Comparison of ENCODE assay signal across 8 mouse cellular contexts in genomic region chr2:25181891-25182397, GRCm38 (mm10). TPM values are rescaled to one million over a fixed set of nuclear protein-coding genes. Genes with fewer than 3 reads are reported as not detected.
A peak's percentile ranks its signal among the peaks of the same experiment; 100 is the strongest.
DNase-seq lines count a peak whose midpoint lies in the region; ATAC-seq lines count a peak whose summit lies in the region.

No protein-coding gene starts in this region.

- H3K27me3 ChIP-seq in embryonic facial prominence, embryonic 15.5 days, result peaks cover 81% of the 10 kb centered on the region
- H3K27me3 ChIP-seq in limb, embryonic 13.5 days, result peaks cover 77% of the 10 kb centered on the region
- H3K27me3 ChIP-seq in stomach, embryonic 16.5 days (ENCODE audit: control insufficient read depth, insufficient read depth, low read length), result peaks cover 30% of the 10 kb centered on the region

- no peaks in the 10 kb centered on the region for H3K9me3 ChIP-seq in embryonic facial prominence, embryonic 15.5 days (replicated peaks)
- H3K9me3 ChIP-seq in limb, embryonic 13.5 days, result no peaks in the 10 kb centered on the region
- no peaks in the 10 kb centered on the region for H3K9me3 ChIP-seq in stomach, embryonic 16.5 days (replicated peaks; ENCODE audit: control insufficient read depth, low read length)

- 0 out of 2 replicates have a peak overlapping the region, but pooled peaks have one; percentile 49 for H3K9ac ChIP-seq in embryonic facial prominence, embryonic 15.5 days
- H3K9ac ChIP-seq in limb, embryonic 13.5 days, result peak overlapping the region; percentile 62
- H3K9ac ChIP-seq in stomach, embryonic 16.5 days (ENCODE audit: low read length), result peak overlapping the region; percentile 76

- peaks cover 59% of the 10 kb centered on the region for H3K4me1 ChIP-seq in embryonic facial prominence, embryonic 15.5 days
- H3K4me1 ChIP-seq in limb, embryonic 13.5 days, result peaks cover 57% of the 10 kb centered on the region
- peaks cover 36% of the 10 kb centered on the region for H3K4me1 ChIP-seq in stomach, embryonic 16.5 days (ENCODE audit: control insufficient read depth, insufficient read depth, low read length)

- peak; percentile 58 for DNase-seq in retina, embryonic 14.5 days (ENCODE audit: low spot score)
- no peak for DNase-seq in retina, postnatal 1 day
- no peak for DNase-seq in layer of hippocampus, postnatal 36 days
- DNase-seq in B cell, adult 2 months, result no peak

- H3K27ac ChIP-seq in embryonic facial prominence, embryonic 15.5 days (replicated peaks), result peak overlapping the region; percentile 88
- no peak overlapping the region for H3K27ac ChIP-seq in limb, embryonic 13.5 days
- peak overlapping the region; percentile 92 for H3K27ac ChIP-seq in stomach, embryonic 16.5 days (ENCODE audit: low read length)

- no peak for ATAC-seq in embryonic facial prominence, embryonic 15.5 days (ENCODE audit: insufficient number of reproducible peaks, low FRiP score, low TSS enrichment, low read depth)
- ATAC-seq in limb, embryonic 13.5 days (ENCODE audit: low FRiP score, low read depth), result no peak
- ATAC-seq in stomach, embryonic 16.5 days (ENCODE audit: insufficient read depth, low FRiP score), result no peak
- no peak for ATAC-seq in monocyte, adult 5-6 weeks (replicated peaks; ENCODE audit: insufficient number of reproducible peaks, low FRiP score, low TSS enrichment, poor library complexity, severe bottlenecking)

- H3K4me2 ChIP-seq in embryonic facial prominence, embryonic 15.5 days (replicated peaks), result peak overlapping the region; percentile 84
- peak overlapping the region; percentile 86 for H3K4me2 ChIP-seq in limb, embryonic 13.5 days (replicated peaks)
- peak overlapping the region; percentile 85 for H3K4me2 ChIP-seq in stomach, embryonic 16.5 days (ENCODE audit: low read depth, low read length)

- H3K36me3 ChIP-seq in embryonic facial prominence, embryonic 15.5 days, result no peaks in the 10 kb centered on the region
- no peaks in the 10 kb centered on the region for H3K36me3 ChIP-seq in limb, embryonic 13.5 days
- H3K36me3 ChIP-seq in stomach, embryonic 16.5 days (ENCODE audit: control insufficient read depth, insufficient read depth, low read length), result no peaks in the 10 kb centered on the region

- H3K4me3 ChIP-seq in embryonic facial prominence, embryonic 15.5 days (replicated peaks), result peak overlapping the region; percentile 56
- peak overlapping the region; percentile 58 for H3K4me3 ChIP-seq in limb, embryonic 13.5 days
- peak overlapping the region; percentile 60 for H3K4me3 ChIP-seq in stomach, embryonic 16.5 days (replicated peaks; ENCODE audit: low read length)

- 2% methylated on average over 17 of the region's 17 CpGs for WGBS in embryonic facial prominence, embryonic 15.5 days
- under 1% methylated on average over 17 of the region's 17 CpGs for WGBS in limb, embryonic 13.5 days
- WGBS in stomach, embryonic 16.5 days, result 2% methylated on average over 17 of the region's 17 CpGs

RNA-seq across cellular contexts. Expression of gene Nrarp, which starts 1.4 kb away (rescaled TPM):
- polyA plus RNA-seq in embryonic facial prominence, embryonic 15.5 days (2015; fragmentation: Nextera tagmentation; extraction: Ambion mirVana), result 26.8 and 26.9 TPM in 2 replicates
- polyA plus RNA-seq in limb, embryonic 13.5 days (2015; fragmentation: Nextera tagmentation; extraction: Ambion mirVana), result 12.6 and 15.3 TPM in 2 replicates
- 9.9 and 11.0 TPM in 2 replicates for polyA plus RNA-seq in stomach, embryonic 16.5 days (2015; fragmentation: Nextera tagmentation; extraction: Ambion mirVana)
- total RNA-seq in layer of hippocampus, postnatal 36 days (2021), result 10 to 100 TPM; 21.3 to 21.5 TPM
- total RNA-seq in monocyte, adult 5-6 weeks (2017), result 22.3 to 51.8 TPM (median 24.4 TPM) in 3 replicates

RNA-seq across cellular contexts. Expression of gene Tor4a, which starts 14.7 kb away (rescaled TPM):
- 9.3 and 10.5 TPM in 2 replicates for polyA plus RNA-seq in embryonic facial prominence, embryonic 15.5 days (2015; fragmentation: Nextera tagmentation; extraction: Ambion mirVana)
- polyA plus RNA-seq in limb, embryonic 13.5 days (2015; fragmentation: Nextera tagmentation; extraction: Ambion mirVana), result 4.1 and 4.8 TPM in 2 replicates
- polyA plus RNA-seq in stomach, embryonic 16.5 days (2015; fragmentation: Nextera tagmentation; extraction: Ambion mirVana), result 16.8 and 19.2 TPM in 2 replicates
- 1 to 10 TPM; 1.3 to 1.8 TPM for total RNA-seq in layer of hippocampus, postnatal 36 days (2021)
- total RNA-seq in monocyte, adult 5-6 weeks (2017), result 28.8 to 64.7 TPM (median 31.0 TPM) in 3 replicates

RNA-seq across cellular contexts. Expression of gene Nelfb, which starts 29.3 kb away (rescaled TPM):
- polyA plus RNA-seq in embryonic facial prominence, embryonic 15.5 days (2015; fragmentation: Nextera tagmentation; extraction: Ambion mirVana), result 114 and 115 TPM in 2 replicates
- polyA plus RNA-seq in limb, embryonic 13.5 days (2015; fragmentation: Nextera tagmentation; extraction: Ambion mirVana), result 122 and 124 TPM in 2 replicates
- polyA plus RNA-seq in stomach, embryonic 16.5 days (2015; fragmentation: Nextera tagmentation; extraction: Ambion mirVana), result 102 and 109 TPM in 2 replicates
- total RNA-seq in layer of hippocampus, postnatal 36 days (2021), result 10 to 100 TPM; 55.1 to 58.1 TPM
- 82.8 to 113 TPM (median 105 TPM) in 3 replicates for total RNA-seq in monocyte, adult 5-6 weeks (2017)

RNA-seq across cellular contexts. Expression of gene Stpg3, which starts 32.5 kb away (rescaled TPM):
- not detected in 2 replicates for polyA plus RNA-seq in embryonic facial prominence, embryonic 15.5 days (2015; fragmentation: Nextera tagmentation; extraction: Ambion mirVana)
- 0.11 TPM in 1 of 2 replicates, not detected in the other for polyA plus RNA-seq in limb, embryonic 13.5 days (2015; fragmentation: Nextera tagmentation; extraction: Ambion mirVana)
- 0.06 TPM in 1 of 2 replicates, not detected in the other for polyA plus RNA-seq in stomach, embryonic 16.5 days (2015; fragmentation: Nextera tagmentation; extraction: Ambion mirVana)
- total RNA-seq in layer of hippocampus, postnatal 36 days (2021), result not detected
- not detected in 3 replicates for total RNA-seq in monocyte, adult 5-6 weeks (2017)

RNA-seq across cellular contexts. Expression of gene Fam166a, which starts 36.6 kb away (rescaled TPM):
- 0.77 TPM in 1 of 2 replicates, not detected in the other for polyA plus RNA-seq in embryonic facial prominence, embryonic 15.5 days (2015; fragmentation: Nextera tagmentation; extraction: Ambion mirVana)
- polyA plus RNA-seq in limb, embryonic 13.5 days (2015; fragmentation: Nextera tagmentation; extraction: Ambion mirVana), result not detected in 2 replicates
- polyA plus RNA-seq in stomach, embryonic 16.5 days (2015; fragmentation: Nextera tagmentation; extraction: Ambion mirVana), result not detected in 2 replicates
- total RNA-seq in layer of hippocampus, postnatal 36 days (2021), result not detected
- not detected in 3 replicates for total RNA-seq in monocyte, adult 5-6 weeks (2017)
